ENCODE assay signal across 9 mouse cellular contexts in the genomic region with DNA sequence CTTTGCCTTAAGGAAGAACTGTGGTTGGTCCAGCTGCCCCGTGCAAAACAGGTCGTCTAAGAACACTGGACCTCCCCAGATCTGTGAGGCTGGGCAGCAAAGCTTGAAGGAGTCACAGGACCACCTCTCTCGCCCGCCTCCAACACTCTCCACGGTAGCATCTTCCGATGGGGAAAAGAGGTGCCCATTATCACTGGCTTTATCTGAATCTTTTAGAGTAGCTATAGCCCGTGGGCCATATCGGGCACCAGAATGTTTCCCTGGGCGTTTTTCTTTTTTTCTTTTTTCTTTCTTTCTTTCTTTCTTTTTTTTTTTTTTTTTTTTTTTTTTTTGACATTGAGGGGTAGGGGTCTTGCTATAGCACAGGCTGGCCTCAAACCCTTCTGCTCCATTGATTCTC. TPM values are rescaled to one million over a fixed set of nuclear protein-coding genes. Genes with fewer than 3 reads are reported as not detected.
DNase-seq lines count a peak whose midpoint lies in the region; ATAC-seq and TF ChIP-seq lines count a peak whose summit lies in the region.
"Had no signal": no experiment of that assay in that cellular context is flagged by ENCODE, and none has a peak within 500 bp of the region (broad histone marks: within the 10 kb centered on the region; RNA-seq: fewer than 3 reads in every experiment).

No protein-coding gene starts in this region.

- no peak for TF ChIP-seq CTCF in bone marrow, adult 2 months (IDR thresholded peaks at IDR 0.05; ENCODE audit: control insufficient read depth, insufficient read depth, low read length)

- peak overlapping the region; percentile 81 for H3K4me2 ChIP-seq in heart, embryonic 16.5 days (ENCODE audit: low read depth, low read length)
- H3K4me2 ChIP-seq in hindbrain, embryonic 11.5 days (replicated peaks; ENCODE audit: low read depth, low read length) = peak overlapping the region; percentile 48
- peak overlapping the region; percentile 63 for H3K4me2 ChIP-seq in midbrain, embryonic 11.5 days

- intact Hi-C loops in heart, postnatal 14 days (cut with DNase I) = loop anchor here (5.0 kb wide), 3 partner anchors 62 to 247 kb away; a partner anchor contains a TSS

- H3K4me1 ChIP-seq in heart, embryonic 16.5 days (ENCODE audit: control insufficient read depth, insufficient read depth, low read length) = peaks cover 26% of the 10 kb centered on the region
- H3K4me1 ChIP-seq in bone marrow, adult 2 months (ENCODE audit: control insufficient read depth, insufficient read depth, low read length) = no peaks in the 10 kb centered on the region; the same call in 1 of the 2 replicates
- no peaks in the 10 kb centered on the region; the same call in none of the 2 replicates for H3K4me1 ChIP-seq in hindbrain, embryonic 11.5 days (replicated peaks; ENCODE audit: control insufficient read depth, insufficient read depth, low read length)
- peaks cover 18% of the 10 kb centered on the region for H3K4me1 ChIP-seq in midbrain, embryonic 11.5 days (ENCODE audit: control insufficient read depth, insufficient read depth, low read length)

- peak overlapping the region; percentile 55 for H3K27ac ChIP-seq in heart, embryonic 16.5 days (ENCODE audit: low read length)
- H3K27ac ChIP-seq in bone marrow, adult 2 months (ENCODE audit: control insufficient read depth, insufficient read depth, low read depth, low read length, poor library complexity) = peak overlapping the region; percentile 35
- H3K27ac ChIP-seq in hindbrain, embryonic 11.5 days (ENCODE audit: low read depth, low read length) = no peak overlapping the region
- H3K27ac ChIP-seq in midbrain, embryonic 11.5 days (ENCODE audit: low read depth, low read length) = no peak overlapping the region

- no peaks in the 10 kb centered on the region for H3K27me3 ChIP-seq in heart, embryonic 16.5 days (ENCODE audit: control insufficient read depth, insufficient read depth, low read length)
- H3K27me3 ChIP-seq in hindbrain, embryonic 11.5 days (ENCODE audit: control insufficient read depth, insufficient read depth, low read length) = peaks cover 11% of the 10 kb centered on the region
- peaks cover 8% of the 10 kb centered on the region; the same call in 1 of the 2 replicates for H3K27me3 ChIP-seq in midbrain, embryonic 11.5 days (ENCODE audit: control insufficient read depth, insufficient read depth, low read length)

- no peaks in the 10 kb centered on the region for H3K9me3 ChIP-seq in heart, embryonic 16.5 days (replicated peaks; ENCODE audit: control insufficient read depth, low read length)
- no peaks in the 10 kb centered on the region for H3K9me3 ChIP-seq in hindbrain, embryonic 11.5 days (ENCODE audit: control insufficient read depth, low read length)
- no peaks in the 10 kb centered on the region for H3K9me3 ChIP-seq in midbrain, embryonic 11.5 days (ENCODE audit: control insufficient read depth, low read length)

- ATAC-seq in heart, embryonic 16.5 days (replicated peaks; ENCODE audit: extremely low read depth, insufficient read depth, low FRiP score) = no peak
- ATAC-seq in hindbrain, embryonic 11.5 days (ENCODE audit: low FRiP score) = no peak
- no peak for ATAC-seq in midbrain, embryonic 11.5 days (ENCODE audit: low FRiP score)

- no peak for DNase-seq in heart, postnatal 14 days
- DNase-seq in hindbrain, embryonic 11.5 days (ENCODE audit: low spot score) = no peak
- DNase-seq in midbrain, embryonic 11.5 days (ENCODE audit: low spot score, missing footprints) = no peak
- no peak for DNase-seq in frontal cortex, postnatal 36 days (ENCODE audit: low spot score in 2 of 2)
- no peak for DNase-seq in adrenal gland, adult (ENCODE audit: inconsistent age in 2 of 2, low spot score in 1 of 2)
- DNase-seq in urinary bladder, postnatal 10 days (ENCODE audit: low spot score) = no peak

- no peak for TF ChIP-seq POLR2A in bone marrow, adult 2 months (IDR thresholded peaks at IDR 0.05; ENCODE audit: borderline replicate concordance, control insufficient read depth, low read depth, low read length)

- peak overlapping the region; percentile 56 for H3K4me3 ChIP-seq in heart, embryonic 16.5 days (ENCODE audit: low read length)
- H3K4me3 ChIP-seq in bone marrow, adult 2 months (replicated peaks; ENCODE audit: control insufficient read depth, low read depth, low read length) = peak overlapping the region; percentile 61
- peak overlapping the region; percentile 26 for H3K4me3 ChIP-seq in hindbrain, embryonic 11.5 days (ENCODE audit: low read depth, low read length)
- H3K4me3 ChIP-seq in midbrain, embryonic 11.5 days (ENCODE audit: low read depth, low read length) = peak overlapping the region; percentile 34
- H3K4me3 ChIP-seq: myocyte had no signal

- WGBS in heart, embryonic 16.5 days = 7% methylated on average over 9 of the region's 9 CpGs
- WGBS in bone marrow, adult 2 months = 2% methylated on average over 9 of the region's 9 CpGs
- whole genome bisulfite sequencing in hindbrain, embryonic 11.5 days = 18% methylated on average over 9 of the region's 9 CpGs
- 14% methylated on average over 9 of the region's 9 CpGs for WGBS in midbrain, embryonic 11.5 days

- no peaks in the 10 kb centered on the region for H3K36me3 ChIP-seq in heart, embryonic 16.5 days (ENCODE audit: control insufficient read depth, insufficient read depth)
- no peaks in the 10 kb centered on the region for H3K36me3 ChIP-seq in hindbrain, embryonic 11.5 days (ENCODE audit: control insufficient read depth, insufficient read depth, low read length)
- H3K36me3 ChIP-seq in midbrain, embryonic 11.5 days (ENCODE audit: control insufficient read depth, insufficient read depth, low read length) = no peaks in the 10 kb centered on the region

- H3K9ac ChIP-seq in heart, embryonic 16.5 days (ENCODE audit: low read length) = peak overlapping the region; percentile 78
- peak overlapping the region; percentile 28; the same call in 1 of the 2 replicates for H3K9ac ChIP-seq in hindbrain, embryonic 11.5 days (ENCODE audit: low read depth, low read length)
- H3K9ac ChIP-seq in midbrain, embryonic 11.5 days (ENCODE audit: low read length) = peak overlapping the region; percentile 43

RNA-seq across cellular contexts. Expression of a gene that starts 2.5 kb away (rescaled TPM):
- 15.5 and 16.2 TPM in 2 replicates for polyA plus RNA-seq in heart, embryonic 16.5 days (2015; fragmentation: Nextera tagmentation; extraction: Ambion mirVana)
- 10 to 100 TPM in 1 of 2 experiments, 1 to 10 TPM in 1; 9.4 to 12.1 TPM for total RNA-seq in heart, postnatal 14 days (2021)
- polyA plus RNA-seq in bone marrow, adult 2 months (2011; ENCODE audit: insufficient read depth, insufficient read length, low replicate concordance, missing spikeins) = 18.1 and 28.1 TPM in 2 replicates
- 7.8 and 10.0 TPM in 2 replicates for polyA plus RNA-seq in hindbrain, embryonic 11.5 days (2014; fragmentation: Nextera tagmentation; extraction: Ambion mirVana)
- 6.3 and 8.4 TPM in 2 replicates for polyA plus RNA-seq in midbrain, embryonic 11.5 days (2014; fragmentation: Nextera tagmentation; extraction: Ambion mirVana)

RNA-seq across cellular contexts. Expression of a gene that starts 12.4 kb away (rescaled TPM):
- polyA plus RNA-seq in heart, embryonic 16.5 days (2015; fragmentation: Nextera tagmentation; extraction: Ambion mirVana) = not detected in 2 replicates
- not detected for total RNA-seq in heart, postnatal 14 days (2021)
- polyA plus RNA-seq in bone marrow, adult 2 months (2011; ENCODE audit: insufficient read depth, insufficient read length, low replicate concordance, missing spikeins) = not detected in 2 replicates
- not detected in 2 replicates for polyA plus RNA-seq in hindbrain, embryonic 11.5 days (2014; fragmentation: Nextera tagmentation; extraction: Ambion mirVana)
- not detected in 2 replicates for polyA plus RNA-seq in midbrain, embryonic 11.5 days (2014; fragmentation: Nextera tagmentation; extraction: Ambion mirVana)
- polyA plus RNA-seq: myocyte had no signal

RNA-seq across cellular contexts. Expression of a gene that starts 25.3 kb away (rescaled TPM):
- 1,867 and 2,124 TPM in 2 replicates for polyA plus RNA-seq in heart, embryonic 16.5 days (2015; fragmentation: Nextera tagmentation; extraction: Ambion mirVana)
- 100 to 1,000 TPM; 215 to 220 TPM for total RNA-seq in heart, postnatal 14 days (2021)
- 205 and 344 TPM in 2 replicates for polyA plus RNA-seq in bone marrow, adult 2 months (2011; ENCODE audit: insufficient read depth, insufficient read length, low replicate concordance, missing spikeins)
- polyA plus RNA-seq in hindbrain, embryonic 11.5 days (2014; fragmentation: Nextera tagmentation; extraction: Ambion mirVana) = 1,947 and 1,962 TPM in 2 replicates
- polyA plus RNA-seq in midbrain, embryonic 11.5 days (2014; fragmentation: Nextera tagmentation; extraction: Ambion mirVana) = 1,631 and 1,834 TPM in 2 replicates

RNA-seq across cellular contexts. Expression of a gene that starts 36.3 kb away (rescaled TPM):
- 9.0 and 10.2 TPM in 2 replicates for polyA plus RNA-seq in heart, embryonic 16.5 days (2015; fragmentation: Nextera tagmentation; extraction: Ambion mirVana)
- 1 to 10 TPM; 7.0 to 9.1 TPM for total RNA-seq in heart, postnatal 14 days (2021)
- 19.9 and 22.5 TPM in 2 replicates for polyA plus RNA-seq in bone marrow, adult 2 months (2011; ENCODE audit: insufficient read depth, insufficient read length, low replicate concordance, missing spikeins)
- polyA plus RNA-seq in hindbrain, embryonic 11.5 days (2014; fragmentation: Nextera tagmentation; extraction: Ambion mirVana) = 5.0 and 5.6 TPM in 2 replicates
- polyA plus RNA-seq in midbrain, embryonic 11.5 days (2014; fragmentation: Nextera tagmentation; extraction: Ambion mirVana) = 4.9 and 6.1 TPM in 2 replicates

RNA-seq across cellular contexts. Expression of a gene that starts 53.5 kb away (rescaled TPM):
- polyA plus RNA-seq in heart, embryonic 16.5 days (2015; fragmentation: Nextera tagmentation; extraction: Ambion mirVana) = 5.6 and 6.2 TPM in 2 replicates
- 1 to 10 TPM; 1.8 to 4.3 TPM for total RNA-seq in heart, postnatal 14 days (2021)
- polyA plus RNA-seq in bone marrow, adult 2 months (2011; ENCODE audit: insufficient read depth, insufficient read length, low replicate concordance, missing spikeins) = 1.6 and 4.3 TPM in 2 replicates
- 1.9 and 2.4 TPM in 2 replicates for polyA plus RNA-seq in hindbrain, embryonic 11.5 days (2014; fragmentation: Nextera tagmentation; extraction: Ambion mirVana)
- 1.0 and 1.2 TPM in 2 replicates for polyA plus RNA-seq in midbrain, embryonic 11.5 days (2014; fragmentation: Nextera tagmentation; extraction: Ambion mirVana)

Comparison
In these comparisons a context has a peak if more than half of its experiments do, and no peak if none do; other contexts are left out.
1. H3K27ac ChIP-seq: peak in heart, embryonic 16.5 days (single experiment) and bone marrow, adult 2 months (single experiment); none in hindbrain, embryonic 11.5 days (single experiment) and midbrain, embryonic 11.5 days (single experiment).
2. H3K9ac ChIP-seq: peak in every context shown above with its lines; median percentile 78 in heart, embryonic 16.5 days; 43 in midbrain, embryonic 11.5 days; 28 in hindbrain, embryonic 11.5 days.
3. Peak in every context shown above with its lines, with median percentiles within 50 percentile points of each other: H3K4me2 ChIP-seq and H3K4me3 ChIP-seq.